Comparison of ENCODE assay signal across 8 mouse cellular contexts in genomic region chr4:136841056-136841455, GRCm38 (mm10). TPM values are rescaled to one million over a fixed set of nuclear protein-coding genes. Genes with fewer than 3 reads are reported as not detected.
A peak's percentile ranks its signal among the peaks of the same experiment; 100 is the strongest.
DNase-seq lines count a peak whose midpoint lies in the region; ATAC-seq and TF ChIP-seq lines count a peak whose summit lies in the region.

No protein-coding gene starts in this region.

- peak; percentile 72 for DNase-seq in liver
- DNase-seq in gastrocnemius, postnatal 25 days: peak; percentile 53
- peak; percentile 82 to 88 for DNase-seq in left cerebral cortex, postnatal 25 days (ENCODE audit: low spot score in 2 of 2)
- DNase-seq in spleen, adult 12 weeks (ENCODE audit: low spot score): peak; percentile 22

- no peak overlapping the region for H3K9ac ChIP-seq in liver, embryonic 12.5 days
- H3K9ac ChIP-seq in intestine, postnatal 0 days (ENCODE audit: low read depth, low read length): no peak overlapping the region
- H3K9ac ChIP-seq in midbrain, embryonic 13.5 days (replicated peaks): no peak overlapping the region; the same call in 1 of the 2 replicates

- ATAC-seq in liver, embryonic 12.5 days: no peak; the same call in 1 of the 2 replicates
- peak; percentile 90 for ATAC-seq in common myeloid progenitor, adult 5-6 weeks (replicated peaks; ENCODE audit: low read depth, poor library complexity, severe bottlenecking)
- ATAC-seq in intestine, postnatal 0 days: peak; percentile 34; the same call in 1 of the 2 replicates
- ATAC-seq in midbrain, embryonic 13.5 days: peak; percentile 57

- peak; percentile 96 for TF ChIP-seq CTCF in intestine, postnatal 0 days (IDR thresholded peaks at IDR 0.05; ENCODE audit: low read depth)

- H3K36me3 ChIP-seq in liver, embryonic 12.5 days: no peaks in the 10 kb centered on the region
- H3K36me3 ChIP-seq in intestine, postnatal 0 days (ENCODE audit: control insufficient read depth, insufficient read depth): no peaks in the 10 kb centered on the region
- H3K36me3 ChIP-seq in midbrain, embryonic 13.5 days: no peaks in the 10 kb centered on the region

- H3K9me3 ChIP-seq in liver, embryonic 12.5 days (replicated peaks): no peaks in the 10 kb centered on the region
- H3K9me3 ChIP-seq in intestine, postnatal 0 days (ENCODE audit: control insufficient read depth): no peaks in the 10 kb centered on the region
- no peaks in the 10 kb centered on the region for H3K9me3 ChIP-seq in midbrain, embryonic 13.5 days

- peaks cover 49% of the 10 kb centered on the region for H3K27me3 ChIP-seq in liver, embryonic 12.5 days (replicated peaks)
- H3K27me3 ChIP-seq in intestine, postnatal 0 days (replicated peaks; ENCODE audit: control insufficient read depth, insufficient read depth, low read length): no peaks in the 10 kb centered on the region
- 0 out of 2 replicates have a peak, but pooled peaks cover 9% of the 10 kb centered on the region for H3K27me3 ChIP-seq in midbrain, embryonic 13.5 days

- no peak overlapping the region for H3K4me2 ChIP-seq in liver, embryonic 12.5 days
- H3K4me2 ChIP-seq in intestine, postnatal 0 days (replicated peaks; ENCODE audit: low read depth): no peak overlapping the region
- no peak overlapping the region for H3K4me2 ChIP-seq in midbrain, embryonic 13.5 days (replicated peaks)

- WGBS in liver, embryonic 12.5 days (ENCODE audit: insufficient replicate concordance): 13% methylated on average over 5 of the region's 5 CpGs
- WGBS in intestine, postnatal 0 days: 17% methylated on average over 5 of the region's 5 CpGs
- WGBS in midbrain, embryonic 13.5 days: 3% methylated on average over 5 of the region's 5 CpGs

- no peak overlapping the region for H3K4me3 ChIP-seq in liver, embryonic 12.5 days
- no peak overlapping the region for H3K4me3 ChIP-seq in intestine, postnatal 0 days (ENCODE audit: low read depth, low read length)
- H3K4me3 ChIP-seq in midbrain, embryonic 13.5 days (replicated peaks): no peak overlapping the region

- peaks cover 8% of the 10 kb centered on the region for H3K4me1 ChIP-seq in liver, embryonic 12.5 days
- no peaks in the 10 kb centered on the region for H3K4me1 ChIP-seq in intestine, postnatal 0 days (replicated peaks; ENCODE audit: control insufficient read depth, insufficient read depth, low read length)
- H3K4me1 ChIP-seq in midbrain, embryonic 13.5 days (replicated peaks): peaks cover 54% of the 10 kb centered on the region

- intact Hi-C loops in left cerebral cortex, postnatal 25 days (cut with DNase I): loop anchor here (1.0 kb wide), 1 partner anchor 163 kb away; no protein-coding TSS in a partner anchor

- no peak overlapping the region for H3K27ac ChIP-seq in liver, embryonic 12.5 days
- H3K27ac ChIP-seq in intestine, postnatal 0 days (ENCODE audit: low read depth, low read length): no peak overlapping the region
- H3K27ac ChIP-seq in midbrain, embryonic 13.5 days: no peak overlapping the region

RNA-seq across cellular contexts. Expression of gene Ephb2, which starts 5.3 kb away (rescaled TPM):
- polyA plus RNA-seq in liver, embryonic 12.5 days (2016; fragmentation: Nextera tagmentation; extraction: Ambion mirVana): 1.4 and 1.7 TPM in 2 replicates
- 2.6 and 6.4 TPM in 2 replicates for total RNA-seq in common myeloid progenitor, adult 5-6 weeks (2017)
- total RNA-seq in gastrocnemius, postnatal 25 days (2021): 1 to 10 TPM in 1 of 2 experiments, under 1 TPM in 1; 1.00 to 1.2 TPM
- polyA plus RNA-seq in intestine, postnatal 0 days (2015; fragmentation: Nextera tagmentation; extraction: Ambion mirVana): 5.7 TPM in 2 replicates
- total RNA-seq in left cerebral cortex, postnatal 25 days (2021): 10 to 100 TPM; 15.2 to 21.4 TPM
- polyA plus RNA-seq in midbrain, embryonic 13.5 days (2015; fragmentation: Nextera tagmentation; extraction: Ambion mirVana): 20.3 and 25.0 TPM in 2 replicates

RNA-seq across cellular contexts. Expression of gene C1qb, which starts 44.9 kb away (rescaled TPM):
- polyA plus RNA-seq in liver, embryonic 12.5 days (2016; fragmentation: Nextera tagmentation; extraction: Ambion mirVana): 53.1 and 54.6 TPM in 2 replicates
- total RNA-seq in common myeloid progenitor, adult 5-6 weeks (2017): 0.55 TPM in 1 of 2 replicates, not detected in the other
- 10 to 100 TPM; 13.4 to 16.5 TPM for total RNA-seq in gastrocnemius, postnatal 25 days (2021)
- 67.7 and 71.4 TPM in 2 replicates for polyA plus RNA-seq in intestine, postnatal 0 days (2015; fragmentation: Nextera tagmentation; extraction: Ambion mirVana)
- total RNA-seq in left cerebral cortex, postnatal 25 days (2021): 10 to 100 TPM; 56.6 to 61.3 TPM
- polyA plus RNA-seq in midbrain, embryonic 13.5 days (2015; fragmentation: Nextera tagmentation; extraction: Ambion mirVana): 25.0 and 30.4 TPM in 2 replicates

RNA-seq across cellular contexts. Expression of gene C1qc, which starts 51.8 kb away (rescaled TPM):
- 32.7 and 33.5 TPM in 2 replicates for polyA plus RNA-seq in liver, embryonic 12.5 days (2016; fragmentation: Nextera tagmentation; extraction: Ambion mirVana)
- 0.63 TPM in 1 of 2 replicates, not detected in the other for total RNA-seq in common myeloid progenitor, adult 5-6 weeks (2017)
- 10 to 100 TPM; 10.9 to 13.3 TPM for total RNA-seq in gastrocnemius, postnatal 25 days (2021)
- 42.5 and 42.9 TPM in 2 replicates for polyA plus RNA-seq in intestine, postnatal 0 days (2015; fragmentation: Nextera tagmentation; extraction: Ambion mirVana)
- 10 to 100 TPM; 38.3 to 44.1 TPM for total RNA-seq in left cerebral cortex, postnatal 25 days (2021)
- polyA plus RNA-seq in midbrain, embryonic 13.5 days (2015; fragmentation: Nextera tagmentation; extraction: Ambion mirVana): 13.6 and 16.2 TPM in 2 replicates

RNA-seq across cellular contexts. Expression of gene C1qa, which starts 57.5 kb away (rescaled TPM):
- 24.8 and 26.2 TPM in 2 replicates for polyA plus RNA-seq in liver, embryonic 12.5 days (2016; fragmentation: Nextera tagmentation; extraction: Ambion mirVana)
- total RNA-seq in common myeloid progenitor, adult 5-6 weeks (2017): 1.5 and 2.7 TPM in 2 replicates
- total RNA-seq in gastrocnemius, postnatal 25 days (2021): 10 to 100 TPM; 11.6 to 15.5 TPM
- polyA plus RNA-seq in intestine, postnatal 0 days (2015; fragmentation: Nextera tagmentation; extraction: Ambion mirVana): 44.8 and 48.0 TPM in 2 replicates
- total RNA-seq in left cerebral cortex, postnatal 25 days (2021): 10 to 100 TPM; 51.2 to 54.2 TPM
- polyA plus RNA-seq in midbrain, embryonic 13.5 days (2015; fragmentation: Nextera tagmentation; extraction: Ambion mirVana): 14.4 and 16.5 TPM in 2 replicates

Comparison
In these comparisons a context has a peak if more than half of its experiments do, and no peak if none do; other contexts are left out.
1. DNase-seq: peak in every context shown above with its lines; median percentile 85 in left cerebral cortex, postnatal 25 days; 72 in liver; 53 in gastrocnemius, postnatal 25 days; 22 in spleen, adult 12 weeks.